Mouse (Mus musculus) cerebellum, postnatal 10 days (tissue): ENCODE measurements around the gene Cdh13.

Source experiments
- DNase-seq, 2 experiments: peaks; one replicate each; pipeline ENCODE4 v3.0.0; 2021; ENCODE audit warnings: mixed read lengths in 2 of 2

Cdh13 gene

GRCm38 (mm10) chr8:118965101-118965840 lies 681.7 kb downstream of the Cdh13 start:
- DNase-seq: peak; percentile 72 to 83

GRCm38 (mm10) chr8:118968896-118969295 lies 685.4 kb downstream of the Cdh13 start:
- no peak for DNase-seq

- DNase-seq: peak; percentile 83 to 85
Observed at GRCm38 (mm10) chr8:118979800-118980199, 696.3 kb downstream of the Cdh13 start.

- DNase-seq: no peak
Observed at GRCm38 (mm10) chr8:118983724-118984123, 700.2 kb downstream of the Cdh13 start.

GRCm38 (mm10) chr8:118986796-118987195 lies 703.3 kb downstream of the Cdh13 start:
- DNase-seq: no peak

GRCm38 (mm10) chr8:118995641-118996188 lies 712.2 kb downstream of the Cdh13 start:
- DNase-seq: peak; percentile 61 to 75

- no peak for DNase-seq
Observed at GRCm38 (mm10) chr8:119000595-119000994, 717.1 kb downstream of the Cdh13 start.

GRCm38 (mm10) chr8:119004821-119005220 lies 721.3 kb downstream of the Cdh13 start:
- DNase-seq: no peak

- no peak for DNase-seq
Observed at GRCm38 (mm10) chr8:119018675-119019074, 735.1 kb downstream of the Cdh13 start.

- no peak for DNase-seq
Observed at GRCm38 (mm10) chr8:119020781-119021180, 737.2 kb downstream of the Cdh13 start.

GRCm38 (mm10) chr8:119021478-119021877 lies 737.9 kb downstream of the Cdh13 start:
- no peak for DNase-seq

GRCm38 (mm10) chr8:119022301-119022870 lies 738.9 kb downstream of the Cdh13 start:
- DNase-seq: peak; percentile 29 to 40

- DNase-seq: peak; percentile 89 to 92
Observed at GRCm38 (mm10) chr8:119033398-119033797, 749.9 kb downstream of the Cdh13 start.

- DNase-seq: no peak
Observed at GRCm38 (mm10) chr8:119034037-119034436, 750.5 kb downstream of the Cdh13 start.

GRCm38 (mm10) chr8:119035126-119035525 lies 751.6 kb downstream of the Cdh13 start:
- peak; percentile 94 for DNase-seq

GRCm38 (mm10) chr8:119037571-119037970 lies 754.0 kb downstream of the Cdh13 start:
- DNase-seq: no peak

GRCm38 (mm10) chr8:119039358-119039757 lies 755.8 kb downstream of the Cdh13 start:
- peak in 1 of 2 experiments; percentile 22 for DNase-seq

- peak; percentile 67 to 70 for DNase-seq
Observed at GRCm38 (mm10) chr8:119057876-119058275, 774.3 kb downstream of the Cdh13 start.

- peak; percentile 33 to 34 for DNase-seq
Observed at GRCm38 (mm10) chr8:119061671-119062070, 778.1 kb downstream of the Cdh13 start.

- DNase-seq: peak; percentile 75 to 79
Observed at GRCm38 (mm10) chr8:119064523-119064922, 781.0 kb downstream of the Cdh13 start.

GRCm38 (mm10) chr8:119072291-119072690 lies 788.8 kb downstream of the Cdh13 start:
- DNase-seq: no peak

GRCm38 (mm10) chr8:119085022-119085421 lies 801.5 kb downstream of the Cdh13 start:
- DNase-seq: no peak

- no peak for DNase-seq
Observed at GRCm38 (mm10) chr8:119098261-119098660, 814.7 kb downstream of the Cdh13 start.

- DNase-seq: no peak
Observed at GRCm38 (mm10) chr8:119102871-119103270, 819.3 kb downstream of the Cdh13 start.
